ENCODE assay signal across 13 mouse cellular contexts in genomic region chr8:125098050-125098449, GRCm38 (mm10). TPM values are rescaled to one million over a fixed set of nuclear protein-coding genes. Genes with fewer than 3 reads are reported as not detected.
DNase-seq lines count a peak whose midpoint lies in the region; ATAC-seq and TF ChIP-seq lines count a peak whose summit lies in the region.
"Had no signal": no experiment of that assay in that cellular context is flagged by ENCODE, and none has a peak within 500 bp of the region (broad histone marks: within the 10 kb centered on the region; RNA-seq: fewer than 3 reads in every experiment).

No protein-coding gene starts in this region.

- intact Hi-C loops in gastrocnemius, postnatal 14 days (cut with DNase I; ENCODE audit: low total_unique reads), result no loop called here

- DNase-seq in gastrocnemius, postnatal 14 days, result peak; percentile 11
- DNase-seq in gastrocnemius, postnatal 10 days, result no peak
- peak; percentile 30 for DNase-seq in MN1 (ENCODE audit: low spot score)
- DNase-seq in adrenal gland, postnatal 14 days, result peak; percentile 81
- DNase-seq in limb, embryonic 14.5 days (ENCODE audit: low spot score), result peak; percentile 45
- no peak for DNase-seq in kidney, postnatal 25 days
- DNase-seq in liver, embryonic 11.5 days (ENCODE audit: low spot score), result no peak
- DNase-seq: kidney, adult 18-20 months; lung, postnatal 10 days; thymus, adult 18-20 months had no signal

- no peaks in the 10 kb centered on the region for H3K27me3 ChIP-seq in limb, embryonic 14.5 days (ENCODE audit: control insufficient read depth, insufficient read depth, low read length)
- no peaks in the 10 kb centered on the region for H3K27me3 ChIP-seq in intestine, embryonic 16.5 days (replicated peaks; ENCODE audit: control insufficient read depth, insufficient read depth, low read length)
- H3K27me3 ChIP-seq in liver, embryonic 11.5 days (replicated peaks; ENCODE audit: control insufficient read depth, insufficient read depth, low read length), result no peaks in the 10 kb centered on the region

- no peak overlapping the region for H3K4me3 ChIP-seq in limb, embryonic 14.5 days (replicated peaks; ENCODE audit: low read length)
- H3K4me3 ChIP-seq in intestine, embryonic 16.5 days (ENCODE audit: low read length), result no peak overlapping the region
- no peak overlapping the region for H3K4me3 ChIP-seq in liver, embryonic 11.5 days (ENCODE audit: low read depth, low read length)
- H3K4me3 ChIP-seq: erythroblast, embryonic 14.5 days had no signal

- WGBS in limb, embryonic 14.5 days, result 36% methylated on average over 5 of the region's 5 CpGs
- 63% methylated on average over 5 of the region's 5 CpGs for WGBS in intestine, embryonic 16.5 days
- WGBS in liver, embryonic 11.5 days, result 75% methylated on average over 5 of the region's 5 CpGs

- TF ChIP-seq POLR2A in limb, embryonic 14.5 days (IDR thresholded peaks at IDR 0.05; ENCODE audit: borderline replicate concordance, extremely low read depth, insufficient read depth, insufficient read length), result no peak

- H3K9ac ChIP-seq in limb, embryonic 14.5 days (ENCODE audit: low read depth, low read length, severe bottlenecking), result no peak overlapping the region
- no peak overlapping the region for H3K9ac ChIP-seq in intestine, embryonic 16.5 days (ENCODE audit: low read depth, low read length)
- no peak overlapping the region for H3K9ac ChIP-seq in liver, embryonic 11.5 days (ENCODE audit: low read depth, low read length)

- H3K9me3 ChIP-seq in limb, embryonic 14.5 days (ENCODE audit: control insufficient read depth, low read length), result no peaks in the 10 kb centered on the region
- no peaks in the 10 kb centered on the region for H3K9me3 ChIP-seq in intestine, embryonic 16.5 days (ENCODE audit: control insufficient read depth, low read length)
- no peaks in the 10 kb centered on the region for H3K9me3 ChIP-seq in liver, embryonic 11.5 days (ENCODE audit: control insufficient read depth, low read length)

- no peak overlapping the region for H3K27ac ChIP-seq in limb, embryonic 14.5 days (replicated peaks; ENCODE audit: low read depth, low read length)
- H3K27ac ChIP-seq in intestine, embryonic 16.5 days (ENCODE audit: low read length), result no peak overlapping the region
- no peak overlapping the region for H3K27ac ChIP-seq in liver, embryonic 11.5 days (ENCODE audit: low read depth, low read length)

- no peak for ATAC-seq in limb, embryonic 14.5 days (ENCODE audit: low FRiP score, low read depth)
- ATAC-seq in intestine, embryonic 16.5 days, result no peak
- ATAC-seq in liver, embryonic 11.5 days (replicated peaks; ENCODE audit: low FRiP score), result no peak

- no peaks in the 10 kb centered on the region for H3K36me3 ChIP-seq in limb, embryonic 14.5 days (ENCODE audit: control insufficient read depth, insufficient read depth, low read length)
- H3K36me3 ChIP-seq in intestine, embryonic 16.5 days (ENCODE audit: control insufficient read depth, insufficient read depth, low read length), result no peaks in the 10 kb centered on the region
- H3K36me3 ChIP-seq in liver, embryonic 11.5 days (ENCODE audit: control insufficient read depth, insufficient read depth, low read length), result no peaks in the 10 kb centered on the region

- H3K4me1 ChIP-seq in limb, embryonic 14.5 days (ENCODE audit: control insufficient read depth, insufficient read depth, low read length), result no peaks in the 10 kb centered on the region
- H3K4me1 ChIP-seq in intestine, embryonic 16.5 days (ENCODE audit: control insufficient read depth, insufficient read depth, low read length), result peaks cover 6% of the 10 kb centered on the region; the same call in 1 of the 2 replicates
- H3K4me1 ChIP-seq in liver, embryonic 11.5 days (replicated peaks; ENCODE audit: control insufficient read depth, insufficient read depth, low read length), result no peaks in the 10 kb centered on the region

- H3K4me2 ChIP-seq in limb, embryonic 14.5 days (replicated peaks; ENCODE audit: low read depth, low read length, severe bottlenecking), result no peak overlapping the region
- no peak overlapping the region for H3K4me2 ChIP-seq in intestine, embryonic 16.5 days (ENCODE audit: low read depth, low read length)
- no peak overlapping the region for H3K4me2 ChIP-seq in liver, embryonic 11.5 days
- H3K4me2 ChIP-seq: midbrain, embryonic 11.5 days had no signal

RNA-seq across cellular contexts. Expression of gene Disc1, which starts 44.1 kb away (rescaled TPM):
- 1 to 10 TPM; 1.8 to 2.1 TPM for total RNA-seq in gastrocnemius, postnatal 14 days (2021)
- 1 to 10 TPM; 2.6 to 4.0 TPM for total RNA-seq in gastrocnemius, postnatal 10 days (2021)
- 3.4 and 3.8 TPM in 2 replicates for total RNA-seq in adrenal gland, postnatal 14 days (2021)
- 3.2 and 3.8 TPM in 2 replicates for polyA plus RNA-seq in limb, embryonic 14.5 days (2012; rRNA removed)
- 2.2 and 2.7 TPM in 2 replicates for polyA plus RNA-seq in limb, embryonic 14.5 days (2014; fragmentation: Nextera tagmentation; extraction: Ambion mirVana)
- polyA plus RNA-seq in intestine, embryonic 16.5 days (2015; fragmentation: Nextera tagmentation; extraction: Ambion mirVana), result 1.5 and 1.7 TPM in 2 replicates
- polyA plus RNA-seq in liver, embryonic 11.5 days (2014; fragmentation: Nextera tagmentation; extraction: Ambion mirVana), result 0.82 and 1.2 TPM in 2 replicates
- polyA plus RNA-seq: erythroblast, embryonic 14.5 days had no signal

Comparison
In these comparisons a context has a peak if more than half of its experiments do, and no peak if none do; other contexts are left out.
1. DNase-seq: peak in gastrocnemius, postnatal 14 days (single experiment), MN1 (single experiment), adrenal gland, postnatal 14 days (single experiment) and limb, embryonic 14.5 days (single experiment); none in gastrocnemius, postnatal 10 days (single experiment), kidney, postnatal 25 days (0 of 2) and liver, embryonic 11.5 days (single experiment).